Mouse (Mus musculus) lung, adult 2 months (tissue): ENCODE data around the gene Odf2. TPM values are rescaled to one million over a fixed set of nuclear protein-coding genes. Genes with fewer than 3 reads are reported as not detected.

ENCODE experiments used
- DNase-seq: peaks from one replicate; pipeline ENCODE4 v3.0.0; 2022
- H3K4me1 ChIP-seq: fragments of 200-500 bp; 2 replicates; pipeline ENCODE4 v1.6.1; 2011; ENCODE audit warnings: low read length; ENCODE audit not compliant: control insufficient read depth, insufficient read depth
- H3K4me3 ChIP-seq: fragments of 200-500 bp; replicated peaks from 2 replicates; pipeline ENCODE3; 2011; ENCODE audit warnings: low read depth, mild to moderate bottlenecking, control low read depth, low read length; ENCODE audit errors: extremely low read depth
- CTCF ChIP-seq: fragments of 200-500 bp; IDR thresholded peaks from 2 replicates; pipeline ENCODE4 v1.5.1; 2011; ENCODE audit warnings: mild to moderate bottlenecking, low read length, control low read depth; ENCODE audit not compliant: insufficient read depth
- POLR2A ChIP-seq: fragments of 200-500 bp; IDR thresholded peaks from 2 replicates; pipeline ENCODE4 v1.6.1; 2011; ENCODE audit warnings: low read depth, mild to moderate bottlenecking, control low read depth, low read length, borderline replicate concordance; ENCODE audit errors: extremely low read depth
- WGBS: fragments of 180-500 bp; shearing (Covaris S2); methylation state at CpG from one replicate; pipeline ENCODE4 v1.1.7; 2018; 5-methylcytosine and 5-hydroxymethylcytosine counted together
- polyA plus RNA-seq: library from polyadenylated mRNA; depleted of rRNA; stranded (reverse); fragments of >200 nt; gene quantifications from 2 replicates; pipeline ENCODE4 v1.2.3, GENCODE M21; 2012; rRNA removed

The Odf2 gene
- 27.3 and 35.5 TPM in 2 replicates for polyA plus RNA-seq

DNA sequence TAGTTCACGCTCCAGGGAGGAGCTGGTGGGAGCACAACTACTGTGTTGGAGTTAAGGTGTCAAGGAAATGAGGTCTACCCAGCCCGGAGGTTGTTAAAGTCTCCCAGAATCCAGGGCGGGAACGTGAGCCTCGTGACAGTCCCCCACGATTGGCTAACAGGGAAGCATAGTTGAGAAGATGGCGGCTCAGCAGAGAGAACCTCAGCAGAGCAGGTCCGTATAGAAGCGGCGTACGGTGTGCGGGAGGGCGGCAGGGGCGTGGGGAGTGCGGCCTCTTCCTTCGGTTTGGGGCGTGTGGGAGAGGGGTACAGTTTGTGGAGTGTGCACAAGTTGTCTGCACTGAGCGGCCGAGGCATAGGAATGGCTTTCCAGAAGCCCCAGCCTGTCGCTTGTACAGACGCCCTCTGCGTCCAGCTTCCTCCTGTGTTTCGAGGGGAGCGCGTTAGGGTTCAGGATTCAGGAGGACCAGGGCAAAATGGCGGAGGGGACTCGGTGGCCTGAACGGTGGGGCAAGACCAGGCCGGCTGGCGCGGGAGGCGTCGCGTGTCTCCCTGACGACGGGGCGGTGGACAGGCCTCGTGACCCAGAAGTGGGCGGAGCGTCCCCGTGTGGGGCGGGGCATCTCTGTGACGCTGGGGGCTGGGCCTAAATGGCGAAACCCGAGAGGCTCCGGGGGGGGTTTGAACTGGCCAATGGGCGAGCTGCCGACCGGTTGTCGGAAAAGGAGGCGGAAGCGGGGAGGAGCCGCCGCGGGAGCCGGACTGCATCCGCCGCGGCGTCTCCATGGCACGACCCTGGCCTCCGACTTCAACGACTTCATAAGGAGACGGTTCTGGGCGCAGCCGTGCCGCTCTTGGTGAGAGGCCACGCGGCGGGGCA is at the start of gene Odf2:
Odf2 (plus strand) TSS at position 156 of the 879 bp plus-strand sequence.
- no peak for TF ChIP-seq CTCF
- TF ChIP-seq POLR2A = peak; percentile 59; the same call in 1 of the 2 replicates
- Histone ChIP-seq H3K4me3 (peak within 1 kb of the TSS; percentile 91), H3K4me1 (no peaks in the 10 kb centered on the region)
- under 1% methylated on average over 70 of the region's 70 CpGs for WGBS
- peak; percentile 100 for DNase-seq

DNA sequence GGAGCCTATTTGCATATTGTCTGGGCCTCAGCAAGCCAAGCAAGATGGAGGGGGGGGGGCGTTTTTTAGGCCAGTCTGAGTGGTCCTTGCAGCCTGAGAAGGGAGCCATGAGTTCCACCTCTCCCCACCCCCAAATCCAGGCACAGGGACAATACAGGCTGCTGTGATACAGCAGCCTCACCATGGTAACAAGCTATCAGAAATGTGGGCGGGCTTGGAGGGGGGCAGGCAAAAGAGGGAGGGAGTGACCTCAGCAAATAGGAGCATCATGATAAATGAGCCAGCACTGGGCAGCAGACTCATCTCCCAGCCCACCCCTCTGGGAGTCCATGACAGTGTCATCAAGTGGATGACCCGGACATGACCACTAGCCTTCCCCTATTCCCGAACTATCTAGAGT is 49.6 kb upstream of the Odf2 start:
- no peaks in the 10 kb centered on the region for H3K4me1 ChIP-seq
- TF ChIP-seq CTCF = no peak
- no peak for DNase-seq
- H3K4me3 ChIP-seq = no peak overlapping the region
- WGBS = 58% methylated on average over 4 of the region's 4 CpGs

DNA sequence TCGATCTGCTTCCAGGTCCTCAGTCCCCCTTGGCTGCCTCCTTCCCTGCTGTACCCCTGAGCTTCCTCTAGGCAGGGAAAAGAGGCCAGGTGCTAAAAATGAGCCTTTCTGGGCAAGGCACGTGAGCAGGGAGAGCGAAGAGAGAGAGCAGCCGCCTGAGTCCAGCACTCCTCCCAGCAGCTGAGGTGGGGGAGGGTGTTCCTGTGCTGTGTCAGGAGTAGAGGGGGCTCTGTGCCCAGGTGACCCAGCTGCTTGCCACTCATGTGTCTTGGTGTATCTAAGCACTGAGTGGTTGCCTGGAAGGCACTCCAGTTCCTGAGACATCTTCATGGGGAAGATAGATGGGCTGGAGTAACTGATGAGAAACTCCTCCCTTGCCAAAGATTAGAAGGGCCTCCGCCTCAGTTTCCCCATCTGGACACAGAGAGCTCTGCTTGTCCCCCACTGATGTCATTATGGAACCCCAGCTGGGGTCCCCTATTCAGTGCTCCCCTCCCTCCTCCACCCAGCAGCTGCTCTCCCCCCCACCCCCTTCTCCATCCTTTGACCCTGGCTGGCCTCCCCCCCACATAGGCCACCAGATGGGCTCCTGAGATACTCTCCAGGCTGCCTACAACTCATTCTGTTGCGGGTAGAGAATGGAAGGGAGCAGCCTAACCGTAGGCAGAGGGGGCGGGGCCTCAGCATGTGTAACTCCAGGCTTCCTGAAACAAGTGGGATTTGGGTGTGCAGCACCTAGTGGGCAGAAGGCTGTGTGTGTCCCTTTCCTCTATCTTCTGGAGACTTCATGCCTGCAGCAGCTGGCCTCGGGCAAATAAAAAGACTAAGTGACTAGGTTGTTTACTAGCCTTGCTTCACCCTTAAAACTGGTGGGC is 45.6 kb upstream of the Odf2 start:
- 82% methylated on average over 9 of the region's 9 CpGs for WGBS
- no peak overlapping the region for H3K4me3 ChIP-seq
- H3K4me1 ChIP-seq = no peaks in the 10 kb centered on the region
- DNase-seq = no peak
- TF ChIP-seq POLR2A (no peak), CTCF (no peak)

DNA sequence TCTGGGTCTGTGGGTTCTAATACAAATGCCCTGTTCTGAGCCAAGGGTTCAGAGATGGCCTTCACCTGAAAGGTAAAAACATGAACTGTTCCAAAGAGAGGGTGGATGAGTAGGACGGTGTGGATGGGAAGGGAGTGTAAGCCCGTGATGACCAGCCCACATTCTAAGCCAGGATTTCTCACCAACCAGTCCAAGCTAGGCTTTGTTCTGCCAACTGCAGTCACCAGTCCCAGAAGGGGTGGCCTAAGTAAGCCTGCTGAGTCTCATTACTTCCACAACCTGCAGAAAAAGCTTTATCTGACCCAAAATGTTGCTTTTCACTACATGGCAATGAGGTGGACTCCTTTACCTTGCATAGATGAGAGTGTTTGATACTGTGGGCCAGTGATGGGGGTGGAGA is 44.9 kb upstream of the Odf2 start:
- WGBS = 90% methylated on average over 2 of the region's 2 CpGs
- H3K4me3 ChIP-seq = no peak overlapping the region
- TF ChIP-seq POLR2A (no peak), CTCF (no peak)
- no peak for DNase-seq
- no peaks in the 10 kb centered on the region for H3K4me1 ChIP-seq

DNA sequence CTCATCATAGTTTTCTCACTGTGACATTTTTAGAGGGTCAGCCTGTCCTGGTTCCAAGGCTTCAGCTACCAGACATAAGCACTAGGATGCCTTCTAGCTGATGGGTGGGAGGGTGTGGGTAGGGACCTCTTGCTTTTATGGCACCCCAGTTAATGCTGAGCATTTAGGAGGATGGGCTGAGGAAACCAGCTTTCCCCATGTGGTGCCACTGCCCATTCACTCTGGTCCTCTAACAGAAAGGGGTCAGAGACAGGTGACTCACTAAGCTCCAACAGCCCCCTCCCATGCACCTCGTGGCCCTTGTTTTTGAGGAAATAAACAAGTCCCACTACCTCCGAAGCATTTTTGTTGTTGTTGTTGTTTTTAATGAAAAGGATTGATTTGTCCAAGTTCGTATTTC is 44.4 kb upstream of the Odf2 start:
- Histone ChIP-seq H3K4me1 (no peaks in the 10 kb centered on the region), H3K4me3 (no peak overlapping the region)
- WGBS = 72% methylated on average over 3 of the region's 3 CpGs
- TF ChIP-seq POLR2A (no peak), CTCF (no peak)
- DNase-seq = no peak

DNA sequence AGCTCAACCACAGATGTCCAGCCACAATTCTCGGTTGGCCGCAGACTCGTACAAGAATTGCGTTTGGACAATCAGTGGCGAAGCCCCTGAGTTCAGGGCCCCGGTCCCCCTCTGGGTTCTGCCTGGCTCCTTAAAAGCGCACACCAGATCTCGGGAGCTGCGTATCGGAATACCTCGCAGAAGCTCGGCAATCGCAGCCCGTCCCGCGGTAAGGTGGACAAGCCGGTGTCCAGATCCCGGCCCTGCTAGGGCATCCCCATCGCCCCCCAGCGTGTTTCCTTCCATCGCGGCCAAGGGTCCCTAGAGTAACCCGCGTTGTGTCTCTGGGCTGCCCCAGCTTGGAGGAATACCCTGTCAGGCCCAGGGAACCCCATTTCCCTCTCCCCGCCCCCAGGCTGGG is 43.4 kb upstream of the Odf2 start:
- TF ChIP-seq POLR2A (no peak), CTCF (no peak)
- WGBS = 61% methylated on average over 25 of the region's 25 CpGs
- Histone ChIP-seq H3K4me1 (no peaks in the 10 kb centered on the region), H3K4me3 (no peak overlapping the region)
- no peak for DNase-seq

DNA sequence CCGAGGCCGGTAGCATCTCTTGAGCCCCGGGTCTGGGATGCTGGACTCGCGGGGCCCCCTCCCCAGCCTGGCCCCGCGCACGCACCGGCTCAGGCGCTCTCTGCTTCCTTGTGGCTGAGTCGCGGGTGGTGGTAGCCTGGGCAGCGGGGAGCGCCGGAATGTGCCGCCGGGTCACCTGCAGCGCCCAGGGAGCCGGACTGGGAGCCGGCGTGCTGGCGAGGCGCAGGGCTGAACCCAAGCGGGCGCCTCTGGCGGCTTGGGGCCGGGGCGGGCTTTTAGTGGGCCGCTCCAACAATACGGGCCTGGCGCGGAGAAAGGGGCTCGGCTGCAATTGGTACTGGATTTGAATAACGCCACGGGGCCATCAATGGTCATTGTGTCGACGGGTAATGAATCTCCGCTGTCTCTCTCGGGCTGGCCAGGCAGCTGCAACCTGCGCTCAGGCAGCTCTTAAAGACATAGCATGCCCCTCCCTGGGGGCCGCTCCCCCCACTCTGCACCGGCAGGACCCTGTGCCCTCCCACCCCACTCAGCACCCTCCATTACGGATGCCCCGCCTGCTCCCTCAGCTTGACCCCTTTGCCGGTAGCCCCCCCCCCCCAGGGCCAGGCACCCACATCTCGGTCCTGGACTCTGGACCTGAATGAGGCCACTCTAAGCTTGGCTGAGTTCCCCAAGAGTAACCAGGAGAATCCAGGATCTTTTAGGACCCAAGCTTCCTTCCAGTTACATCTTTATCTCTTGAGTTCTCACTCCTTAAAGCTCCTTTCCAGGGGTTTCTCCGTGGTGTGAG is 42.8 kb upstream of the Odf2 start:
- TF ChIP-seq POLR2A (no peak), CTCF (no peak)
- WGBS = 41% methylated on average over 47 of the region's 47 CpGs
- Histone ChIP-seq H3K4me1 (no peaks in the 10 kb centered on the region), H3K4me3 (no peak overlapping the region)
- DNase-seq = no peak

DNA sequence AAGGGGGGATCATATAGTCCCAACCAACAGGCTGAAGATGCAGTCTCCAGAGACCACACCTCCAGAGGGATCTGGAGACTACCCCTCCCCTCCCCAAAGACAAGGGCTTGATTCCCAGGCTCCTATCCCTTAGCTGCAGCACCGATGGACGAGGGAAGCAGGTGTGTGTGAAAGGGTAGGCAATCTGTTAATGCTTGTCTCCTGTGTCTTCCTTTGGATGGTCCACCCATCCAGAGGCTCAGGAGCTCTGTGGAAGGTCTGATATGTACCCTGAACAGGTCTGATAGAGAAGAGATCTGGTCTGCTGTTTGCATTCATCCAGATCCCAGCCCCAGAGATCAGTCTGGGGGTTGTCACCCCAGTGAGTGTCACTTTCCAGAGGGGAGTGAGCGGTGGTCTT is 42.1 kb upstream of the Odf2 start:
- no peak for DNase-seq
- TF ChIP-seq POLR2A (no peak), CTCF (no peak)
- H3K4me1 ChIP-seq = no peaks in the 10 kb centered on the region
- no peak overlapping the region for H3K4me3 ChIP-seq
- WGBS = 75% methylated on average over 3 of the region's 3 CpGs

DNA sequence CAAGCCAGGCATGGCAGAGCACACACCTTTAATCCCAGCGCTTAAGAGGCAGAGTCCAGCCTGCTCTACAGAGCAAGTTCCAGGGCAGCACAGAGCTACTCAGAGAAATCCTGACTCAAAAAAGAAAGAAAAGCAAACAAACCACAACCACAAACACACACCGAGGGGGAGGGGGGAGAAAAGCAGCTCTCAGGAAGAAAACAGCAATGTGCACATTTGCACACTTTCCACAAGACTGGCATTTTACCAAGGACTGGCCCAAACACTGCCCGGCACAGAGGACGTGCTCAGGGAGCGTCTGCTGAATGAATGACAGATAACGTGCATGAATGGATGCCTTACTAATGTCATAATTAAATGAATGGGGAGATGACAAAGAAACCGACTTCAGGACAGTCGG is 40.0 kb upstream of the Odf2 start:
- H3K4me1 ChIP-seq = no peaks in the 10 kb centered on the region
- H3K4me3 ChIP-seq = no peak overlapping the region
- DNase-seq = no peak
- 45% methylated on average over 8 of the region's 8 CpGs for WGBS
- TF ChIP-seq POLR2A = no peak
- no peak for TF ChIP-seq CTCF
